Mouse (Mus musculus) intestine, embryonic 14.5 days (tissue): Measurements from ENCODE around the gene Duoxa2. TPM values are rescaled to one million over a fixed set of nuclear protein-coding genes. Genes with fewer than 3 reads are reported as not detected.
"Not testable (repeated sequence)": the region's sequence is repeated elsewhere in the genome, so short reads cannot be mapped to it uniquely, and the experiment has no call there.

Source experiments
- ATAC-seq: fragments of 200-750 bp; cut with Nextera tagmentation; replicated peaks from 2 replicates; pipeline ENCODE4 v1.8.0; 2017; ENCODE audit warnings: low read depth, moderate number of reproducible peaks, moderate TSS enrichment, moderate library complexity; ENCODE audit not compliant: low FRiP score, low TSS enrichment
- DNase-seq: peaks from one replicate; pipeline ENCODE4 v3.0.0-alpha.2; 2018; ENCODE audit warnings: low spot score
- H3K27ac ChIP-seq: fragments of 300-500 bp; sonication (generic); 2 replicates; pipeline ENCODE4 v1.5.1; 2014; ENCODE audit warnings: low read depth, mild to moderate bottlenecking, control low read depth
- H3K27me3 ChIP-seq: fragments of 300-500 bp; sonication (generic); replicated peaks from 2 replicates; pipeline ENCODE4 v1.6.1; 2014; ENCODE audit warnings: low read length, control low read depth; ENCODE audit not compliant: control insufficient read depth, insufficient read depth
- H3K36me3 ChIP-seq: fragments of 300-500 bp; sonication (generic); 2 replicates; pipeline ENCODE4 v1.6.1; 2014; ENCODE audit warnings: low read length, control low read depth; ENCODE audit not compliant: control insufficient read depth, insufficient read depth
- H3K4me1 ChIP-seq: fragments of 300-500 bp; sonication (generic); replicated peaks from 2 replicates; pipeline ENCODE4 v1.6.1; 2014; ENCODE audit warnings: low read length, control low read depth, mixed read lengths; ENCODE audit not compliant: control insufficient read depth, insufficient read depth
- H3K4me2 ChIP-seq: fragments of 300-500 bp; sonication (generic); 2 replicates; pipeline ENCODE4 v1.6.1; 2014; ENCODE audit warnings: low read length
- H3K4me3 ChIP-seq: fragments of 300-500 bp; sonication (generic); 2 replicates; pipeline ENCODE4 v1.5.1; 2014; ENCODE audit warnings: low read depth, low read length, control low read depth, mixed read lengths
- H3K9ac ChIP-seq: fragments of 300-500 bp; sonication (generic); 2 replicates; pipeline ENCODE4 v1.6.1; 2014; ENCODE audit warnings: mild to moderate bottlenecking, low read length
- H3K9me3 ChIP-seq: fragments of 300-500 bp; sonication (generic); 2 replicates; pipeline ENCODE4 v1.6.1; 2016; ENCODE audit warnings: low read length, control low read depth; ENCODE audit not compliant: control insufficient read depth
- WGBS: fragments of 180-500 bp; shearing (Covaris S2); extraction: QIAGEN DNeasy Blood & Tissue Kit; methylation state at CpG from one replicate; pipeline ENCODE4 v1.1.7; 2014; 5-methylcytosine and 5-hydroxymethylcytosine counted together
- polyA plus RNA-seq: library from polyadenylated mRNA; unstranded; fragments of >200 nt; fragmentation: Nextera tagmentation; extraction: Ambion mirVana; gene quantifications from 2 replicates; pipeline ENCODE4 v1.2.1, GENCODE M21; 2014

Duoxa2 gene
- polyA plus RNA-seq, 1 experiment from 2014 or later = 0.18 TPM

DNA sequence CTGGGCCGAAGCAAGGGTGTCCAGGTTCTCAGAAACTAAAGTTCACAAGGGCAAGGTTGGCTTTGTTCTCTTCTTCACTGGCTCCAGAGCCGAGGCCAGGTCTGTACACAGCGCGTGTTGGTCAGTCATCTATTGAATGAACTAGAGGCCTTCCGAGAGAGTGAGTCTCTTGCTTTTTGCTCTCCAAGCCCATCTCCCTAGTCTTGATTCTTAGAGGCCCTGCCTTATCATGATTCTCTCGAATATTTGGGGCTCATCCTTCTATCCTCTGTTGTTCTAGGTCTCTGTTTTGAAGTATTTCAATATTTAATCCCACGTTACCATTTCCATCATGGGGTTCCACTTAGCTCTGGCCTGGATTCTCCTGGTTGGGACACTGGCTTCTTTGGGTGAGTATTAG lies 16.7 kb downstream of the Duoxa2 start, which contains the start of gene Duox1:
TSS of gene Duox1 (plus strand) at position 301 of the 400 bp plus-strand sequence.
- no peak within 1 kb of the TSS for H3K4me3 ChIP-seq
- H3K9me3 ChIP-seq = no peaks in the 10 kb centered on the region
- no peak for DNase-seq
- H3K27ac ChIP-seq = no peak within 1 kb of the TSS
- no peak for ATAC-seq
- H3K27me3 ChIP-seq = peaks cover 46% of the 10 kb centered on the region
- WGBS = 88% methylated on average over 7 of the region's 7 CpGs
- no peak within 1 kb of the TSS for H3K9ac ChIP-seq
- no peaks in the 10 kb centered on the region for H3K36me3 ChIP-seq
- H3K4me2 ChIP-seq = no peak within 1 kb of the TSS
- H3K4me1 ChIP-seq = no peaks in the 10 kb centered on the region

DNA sequence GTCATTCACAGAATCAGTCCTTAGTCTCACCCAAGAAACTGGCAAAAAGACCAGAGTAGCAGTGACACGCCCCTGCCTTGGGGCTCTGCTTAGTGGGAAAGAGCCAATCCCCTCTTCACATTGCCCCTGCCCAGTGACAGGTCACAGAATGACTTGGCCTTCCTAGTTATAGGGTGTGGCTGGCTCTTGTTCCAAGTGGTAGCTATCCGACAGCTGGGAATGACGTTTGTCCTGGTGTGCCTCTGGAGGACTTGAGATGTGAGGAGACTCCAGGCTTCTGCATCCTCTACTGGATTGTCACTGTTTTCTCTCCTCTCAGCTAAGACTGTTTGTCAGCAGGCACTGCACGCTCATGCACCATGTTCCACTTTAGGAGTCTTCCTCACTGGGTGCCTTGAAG lies 18.7 kb downstream of the Duoxa2 start:
- Histone ChIP-seq H3K4me3 (no peak overlapping the region), H3K9ac (no peak overlapping the region), H3K9me3 (no peaks in the 10 kb centered on the region), H3K4me1 (no peaks in the 10 kb centered on the region), H3K4me2 (no peak overlapping the region), H3K36me3 (no peaks in the 10 kb centered on the region), H3K27ac (no peak overlapping the region), H3K27me3 (peaks cover 30% of the 10 kb centered on the region)
- DNase-seq (no peak), ATAC-seq (no peak)
- WGBS = 62% methylated on average over 4 of the region's 4 CpGs

DNA sequence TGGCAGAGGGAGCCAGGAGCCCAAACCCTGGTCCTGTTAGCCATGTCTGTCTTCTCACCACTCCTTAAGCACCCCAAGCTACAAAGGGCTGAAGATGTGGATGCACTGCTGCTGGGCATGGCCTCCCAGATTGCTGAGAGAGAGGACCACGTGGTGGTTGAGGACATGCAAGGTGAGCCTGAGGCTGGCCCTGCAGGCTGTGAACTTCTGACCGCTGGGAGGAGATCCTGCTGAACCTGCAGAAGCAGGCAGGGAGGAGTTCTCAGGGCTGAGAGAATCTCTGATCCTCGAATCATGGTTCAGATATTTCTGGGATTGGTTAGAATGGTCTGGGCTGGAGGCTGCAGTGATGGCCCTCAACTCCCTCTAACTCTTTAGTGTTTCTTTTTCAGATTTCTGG lies 25.3 kb downstream of the Duoxa2 start:
- Histone ChIP-seq H3K27me3 (no peaks in the 10 kb centered on the region), H3K4me2 (no peak overlapping the region), H3K4me3 (no peak overlapping the region), H3K27ac (no peak overlapping the region), H3K36me3 (no peaks in the 10 kb centered on the region), H3K9ac (no peak overlapping the region), H3K9me3 (no peaks in the 10 kb centered on the region), H3K4me1 (no peaks in the 10 kb centered on the region)
- WGBS = 56% methylated on average over 3 of the region's 3 CpGs
- no peak for ATAC-seq
- no peak for DNase-seq

DNA sequence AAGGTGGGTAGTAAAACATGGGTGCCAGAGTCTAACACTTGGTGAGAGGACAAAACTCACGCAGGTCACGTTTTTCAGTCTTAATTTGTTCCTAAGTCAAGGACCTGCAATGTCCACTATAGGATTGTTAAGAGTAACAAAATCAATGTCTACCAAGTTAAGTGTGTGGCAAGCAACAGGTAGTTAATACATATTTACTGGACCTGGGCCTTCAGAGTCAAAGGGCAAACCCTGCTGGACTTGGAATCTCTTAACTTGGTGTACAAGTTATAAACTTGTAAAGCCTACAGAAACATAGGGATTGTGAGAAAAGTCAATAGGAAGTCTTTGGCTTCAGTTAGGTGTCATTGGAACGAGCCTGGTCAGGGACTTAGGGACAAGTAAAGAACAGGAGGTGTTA lies 25.9 kb downstream of the Duoxa2 start:
- H3K9ac ChIP-seq = no peak overlapping the region
- no peaks in the 10 kb centered on the region for H3K9me3 ChIP-seq
- H3K27me3 ChIP-seq = no peaks in the 10 kb centered on the region
- H3K4me2 ChIP-seq = no peak overlapping the region
- H3K36me3 ChIP-seq = no peaks in the 10 kb centered on the region
- ATAC-seq (no peak), DNase-seq (no peak)
- no peak overlapping the region for H3K4me3 ChIP-seq
- no peak overlapping the region for H3K27ac ChIP-seq
- WGBS = 81% methylated on average over 3 of the region's 3 CpGs
- no peaks in the 10 kb centered on the region for H3K4me1 ChIP-seq

DNA sequence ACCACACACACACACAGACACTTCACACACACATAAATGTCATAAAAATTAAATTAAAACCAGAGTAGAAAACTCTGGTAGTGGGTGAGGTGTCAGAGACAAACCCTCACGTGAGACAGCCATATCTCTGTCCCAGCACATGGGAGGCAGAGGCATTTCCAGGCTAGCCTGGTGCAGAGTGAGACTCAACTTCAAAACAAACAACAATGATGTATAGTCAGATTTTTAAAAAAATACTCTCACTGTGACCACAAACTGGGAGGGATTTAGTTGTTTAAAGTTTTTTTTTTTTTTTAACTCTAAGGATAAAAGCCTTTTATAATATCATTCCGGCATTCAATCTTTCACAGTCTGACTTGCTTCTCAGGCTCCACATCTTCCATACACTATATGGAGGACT lies 26.7 kb downstream of the Duoxa2 start:
- DNase-seq = no peak
- H3K4me3 ChIP-seq = no peak overlapping the region
- no peaks in the 10 kb centered on the region for H3K27me3 ChIP-seq
- no peak overlapping the region for H3K27ac ChIP-seq
- no peak overlapping the region for H3K4me2 ChIP-seq
- H3K4me1 ChIP-seq = no peaks in the 10 kb centered on the region
- ATAC-seq = no peak
- no peaks in the 10 kb centered on the region for H3K9me3 ChIP-seq
- H3K9ac ChIP-seq = no peak overlapping the region
- no peaks in the 10 kb centered on the region for H3K36me3 ChIP-seq
- WGBS = 75% methylated on average over 2 of the region's 2 CpGs

DNA sequence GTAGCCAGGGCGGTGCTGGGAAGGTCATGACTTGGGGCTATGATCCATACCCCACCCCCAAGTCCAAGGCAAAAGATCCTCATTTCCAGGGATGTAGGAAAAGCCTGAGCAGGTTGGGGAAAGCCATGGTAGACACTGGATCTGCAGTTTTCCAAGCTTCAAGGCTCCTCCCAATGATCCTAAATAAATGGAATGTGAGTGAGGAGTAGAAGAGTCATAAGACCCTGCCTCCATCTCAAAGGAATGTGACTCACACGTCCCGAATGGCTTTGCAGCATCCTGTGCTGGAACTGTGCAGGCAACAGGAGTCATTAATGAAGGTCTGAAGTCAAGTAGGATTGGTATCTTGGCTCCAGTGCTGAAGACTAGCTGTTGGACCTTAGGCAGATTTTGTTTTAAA lies 29.3 kb downstream of the Duoxa2 start:
- Histone ChIP-seq H3K27ac (no peak overlapping the region), H3K36me3 (no peaks in the 10 kb centered on the region), H3K4me3 (no peak overlapping the region), H3K9ac (no peak overlapping the region), H3K4me1 (no peaks in the 10 kb centered on the region), H3K4me2 (no peak overlapping the region), H3K9me3 (no peaks in the 10 kb centered on the region), H3K27me3 (no peaks in the 10 kb centered on the region)
- WGBS = 46% methylated on average over 3 of the region's 3 CpGs
- ATAC-seq (no peak), DNase-seq (no peak)

DNA sequence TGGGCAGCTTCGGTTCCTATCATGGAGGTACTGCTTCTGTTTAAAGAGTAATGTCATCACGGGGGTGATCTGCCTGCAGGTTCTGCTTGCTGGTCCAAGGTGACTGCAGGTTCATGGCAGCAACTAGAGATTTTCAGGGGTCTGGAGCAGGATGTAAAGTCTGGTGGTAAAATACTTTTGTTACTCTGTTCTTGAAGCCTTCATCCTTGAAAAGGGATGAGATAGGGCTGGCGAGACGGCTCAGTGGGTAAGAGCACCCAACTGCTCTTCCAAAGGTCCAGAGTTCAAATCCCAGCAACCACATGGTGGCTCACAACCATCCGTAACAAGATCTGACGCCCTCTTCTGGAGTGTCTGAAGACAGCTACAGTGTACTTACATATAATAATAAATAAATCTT lies 31.6 kb downstream of the Duoxa2 start:
- H3K4me1 ChIP-seq, H3K4me3 ChIP-seq, ATAC-seq, H3K9ac ChIP-seq, H3K27me3 ChIP-seq, H3K9me3 ChIP-seq, H3K4me2 ChIP-seq, DNase-seq, H3K27ac ChIP-seq, H3K36me3 ChIP-seq: not testable (repeated sequence)
- WGBS = 88% methylated on average over 4 of the region's 6 CpGs

DNA sequence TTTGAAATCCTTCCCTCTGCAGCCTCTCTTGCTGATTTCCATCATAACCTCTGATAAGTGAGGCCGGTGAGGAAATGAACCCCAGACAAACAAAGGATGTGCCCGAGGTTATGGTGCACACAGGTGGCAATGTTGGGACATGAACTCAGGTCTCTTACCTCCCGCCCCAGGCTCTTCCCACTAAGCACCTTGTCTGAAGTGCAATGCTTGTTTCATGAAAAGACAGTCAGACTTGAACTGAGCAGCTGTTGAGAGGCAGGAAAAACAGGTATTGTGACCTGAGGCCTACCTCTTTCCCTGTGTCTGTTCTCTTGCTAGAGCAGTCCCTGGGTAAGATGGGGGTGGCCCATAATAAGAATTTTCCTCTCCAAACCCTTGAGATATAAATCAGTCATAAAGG lies 33.5 kb downstream of the Duoxa2 start:
- no peak for ATAC-seq
- WGBS = 79% methylated on average over 3 of the region's 3 CpGs
- Histone ChIP-seq H3K27ac (no peak overlapping the region), H3K4me2 (no peak overlapping the region), H3K27me3 (no peaks in the 10 kb centered on the region), H3K4me3 (no peak overlapping the region), H3K4me1 (no peaks in the 10 kb centered on the region), H3K36me3 (no peaks in the 10 kb centered on the region), H3K9ac (no peak overlapping the region), H3K9me3 (no peaks in the 10 kb centered on the region)
- no peak for DNase-seq

DNA sequence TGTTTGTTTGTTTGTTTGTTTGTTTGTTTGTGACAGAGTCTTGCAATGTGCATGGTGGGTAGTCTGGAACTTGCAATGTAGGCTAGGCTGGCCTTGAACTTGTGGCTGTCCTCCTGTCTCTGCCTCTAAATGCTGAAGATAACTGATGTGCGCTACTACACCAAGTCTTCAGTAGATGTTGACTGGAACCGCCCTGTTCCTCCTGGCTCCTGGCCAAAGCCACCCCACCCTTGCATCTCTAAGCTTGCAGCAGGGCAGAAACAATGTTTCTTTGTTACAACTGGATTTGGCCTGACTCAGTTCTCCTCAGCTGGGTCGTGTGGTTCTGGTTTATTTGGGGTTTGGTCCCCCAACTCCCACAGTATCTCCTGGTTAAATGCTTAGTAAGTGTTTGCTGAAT lies 35.5 kb downstream of the Duoxa2 start:
- Histone ChIP-seq H3K27me3 (no peaks in the 10 kb centered on the region), H3K9ac (no peak overlapping the region), H3K36me3 (no peaks in the 10 kb centered on the region), H3K4me3 (no peak overlapping the region), H3K27ac (no peak overlapping the region), H3K4me2 (no peak overlapping the region), H3K9me3 (no peaks in the 10 kb centered on the region), H3K4me1 (no peaks in the 10 kb centered on the region)
- ATAC-seq (no peak), DNase-seq (no peak)
- 63% methylated on average over 3 of the region's 3 CpGs for WGBS
